Mouse (Mus musculus) brown adipose tissue, adult 24 weeks (tissue): ENCODE measurements around the gene Eml3. TPM values are rescaled to one million over a fixed set of nuclear protein-coding genes. Genes with fewer than 3 reads are reported as not detected.

Source experiments
- H3K27ac ChIP-seq: fragments of 200-500 bp; replicated peaks from 2 replicates; pipeline ENCODE4 v1.5.1; 2012; ENCODE audit warnings: low read depth, mild to moderate bottlenecking, low read length
- H3K4me1 ChIP-seq: fragments of 200-500 bp; 2 replicates; pipeline ENCODE4 v1.6.1; 2012; ENCODE audit warnings: low read length, mixed read lengths; ENCODE audit not compliant: control insufficient read depth, insufficient read depth, insufficient read length
- H3K4me3 ChIP-seq: fragments of 200-500 bp; 2 replicates; pipeline ENCODE4 v1.5.1; 2012; ENCODE audit warnings: low read depth, mild to moderate bottlenecking, low read length, moderate library complexity; ENCODE audit not compliant: insufficient read depth
- polyA plus RNA-seq: library from polyadenylated mRNA; stranded (reverse); fragments of >200 nt; gene quantifications from 2 replicates; pipeline ENCODE4 v1.2.4, GENCODE M21; 2012; ENCODE audit not compliant: missing spikeins, insufficient read depth, insufficient read length

Gene Eml3
- polyA plus RNA-seq, 1 experiment, result 11.6 TPM

DNA sequence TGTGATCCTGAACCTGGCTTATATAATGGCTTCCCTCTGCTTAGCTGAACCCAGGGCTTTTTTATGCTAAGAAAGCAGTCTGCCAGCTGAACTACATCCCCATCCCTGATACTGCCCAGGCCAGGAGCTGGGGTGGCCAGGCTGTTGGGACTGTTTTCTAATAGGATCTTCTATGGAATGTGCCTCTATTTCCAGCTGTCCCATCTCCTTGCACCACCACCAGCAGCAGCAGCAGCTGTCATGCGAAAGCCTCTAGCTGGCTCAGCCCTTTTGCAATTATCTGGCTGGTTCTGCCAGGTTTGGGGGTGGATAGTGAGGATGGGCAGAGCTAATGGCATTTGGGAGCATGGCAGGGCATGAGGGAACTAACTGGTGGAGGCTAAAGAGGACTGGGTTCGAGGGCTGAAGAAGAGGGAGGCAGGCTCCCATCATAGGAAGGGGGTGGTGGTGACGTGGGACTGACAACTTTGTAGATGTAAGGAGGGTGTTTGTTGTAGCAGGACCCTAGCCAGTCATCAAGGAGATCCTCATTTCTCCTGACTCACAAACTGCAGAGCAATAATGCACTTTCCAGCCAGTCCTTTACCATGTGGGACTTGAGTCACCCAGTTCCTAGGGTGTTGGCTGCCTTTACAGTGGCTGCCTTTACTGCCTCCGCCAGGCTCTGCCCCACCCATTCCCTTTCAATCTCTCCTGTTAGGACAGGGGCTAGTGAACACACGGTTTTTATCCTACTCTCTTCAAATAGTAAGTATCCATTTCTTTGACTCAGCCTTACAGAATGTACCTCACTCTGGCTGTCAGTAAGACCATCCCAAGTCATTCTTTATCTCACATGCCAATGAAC lies 53.2 kb downstream of the Eml3 start:
- peaks cover 16% of the 10 kb centered on the region for H3K4me1 ChIP-seq
- H3K27ac ChIP-seq, result peak overlapping the region; percentile 48
- no peak overlapping the region for H3K4me3 ChIP-seq

DNA sequence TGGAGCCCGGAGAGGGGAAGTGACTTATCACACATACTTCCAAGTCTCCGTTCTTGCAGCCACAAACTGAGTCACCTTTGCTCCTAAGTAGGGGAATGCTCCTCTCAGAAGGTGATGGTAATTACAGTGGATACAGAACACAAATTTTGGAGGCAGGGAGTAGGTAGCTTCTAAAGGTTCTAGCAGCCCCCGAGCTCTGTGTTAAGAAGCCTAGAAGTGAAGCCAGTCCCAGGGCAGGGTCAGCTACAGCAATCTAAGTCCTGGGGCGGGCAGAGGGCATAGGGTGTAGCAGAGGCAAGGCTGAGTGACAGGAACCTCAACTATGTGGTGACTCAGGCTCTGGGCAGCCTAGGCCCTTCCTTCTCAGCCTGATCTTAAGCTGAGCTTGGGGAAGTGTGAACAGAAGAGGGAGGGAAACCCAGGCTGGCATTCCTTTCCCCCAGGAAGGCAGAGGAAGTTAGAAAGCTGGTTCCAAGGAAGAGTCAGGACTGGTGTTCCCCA lies 53.8 kb downstream of the Eml3 start:
- Histone ChIP-seq H3K4me1 (peaks cover 19% of the 10 kb centered on the region), H3K4me3 (no peak overlapping the region), H3K27ac (peak overlapping the region; percentile 48)

DNA sequence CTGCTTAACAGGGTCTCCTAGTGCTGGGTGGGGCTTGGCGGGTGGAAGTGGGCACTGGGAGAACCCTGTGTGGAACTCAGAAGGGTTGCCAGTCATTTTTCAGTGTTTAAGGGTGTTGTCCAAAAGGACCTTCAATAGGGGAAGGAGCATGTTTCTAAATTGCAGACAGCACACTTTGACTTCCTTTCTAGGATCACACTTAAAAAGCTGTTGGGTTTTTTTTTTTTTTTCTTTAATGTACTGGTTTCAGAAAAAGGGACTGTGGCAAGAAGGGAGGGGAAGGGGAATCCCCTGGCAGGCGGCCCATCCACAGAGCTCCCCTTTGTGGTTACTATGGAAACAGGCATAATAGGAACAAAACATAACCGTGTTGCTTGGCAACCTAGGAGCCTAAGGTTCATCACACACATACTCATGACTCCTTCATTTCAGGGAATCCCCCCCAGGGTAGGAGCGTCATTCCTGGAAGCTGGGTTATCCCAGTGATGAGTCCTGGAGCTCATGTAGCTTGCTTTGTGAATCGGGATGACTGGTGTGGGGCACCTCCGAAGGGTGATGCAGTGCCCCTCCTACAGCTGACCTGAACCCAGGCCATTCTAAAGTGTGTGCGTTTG lies 55.0 kb downstream of the Eml3 start:
- H3K4me3 ChIP-seq, result no peak overlapping the region
- peak overlapping the region; percentile 66 for H3K27ac ChIP-seq
- peaks cover 23% of the 10 kb centered on the region for H3K4me1 ChIP-seq

DNA sequence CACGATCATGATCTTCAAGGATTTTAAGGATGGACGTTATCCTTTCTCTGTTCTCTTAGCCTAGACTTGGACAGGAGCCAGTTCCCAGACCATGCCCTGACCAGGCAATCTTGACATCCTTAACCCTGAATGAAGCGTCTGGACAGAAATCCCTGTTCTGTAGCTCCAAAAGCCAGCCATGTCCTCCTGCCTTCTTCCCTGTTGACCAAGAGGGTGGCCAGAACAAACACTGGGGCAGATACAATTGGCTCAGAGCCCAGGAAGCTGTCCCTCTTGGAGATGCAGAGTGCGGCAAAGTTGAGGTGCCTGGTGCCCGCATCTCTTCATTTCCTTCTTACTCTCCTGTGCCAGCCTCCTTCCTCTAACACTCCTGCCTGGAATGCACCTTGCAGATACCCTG lies 56.5 kb downstream of the Eml3 start:
- H3K4me1 ChIP-seq, result peaks cover 23% of the 10 kb centered on the region
- no peak overlapping the region for H3K27ac ChIP-seq
- H3K4me3 ChIP-seq, result no peak overlapping the region

DNA sequence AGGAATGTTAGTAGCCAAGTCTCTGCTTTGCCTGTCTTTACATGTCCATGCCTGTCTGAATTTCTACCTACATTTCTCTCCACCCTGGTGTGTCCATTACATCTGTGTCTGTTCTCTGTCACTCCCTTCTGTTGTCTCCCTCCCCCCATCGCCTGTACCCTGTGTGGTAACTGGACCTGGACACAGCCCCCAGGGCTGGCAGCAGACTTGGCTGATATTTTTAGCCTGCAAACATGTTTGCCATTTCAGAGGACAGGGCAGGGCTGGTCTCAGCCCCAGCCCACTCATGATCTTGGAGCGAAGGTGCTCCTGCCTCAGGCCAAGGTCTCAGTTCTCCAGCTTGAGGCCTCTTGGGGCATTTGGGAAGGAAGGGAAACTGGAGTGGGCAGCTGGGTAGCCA lies 58.5 kb downstream of the Eml3 start:
- H3K4me3 ChIP-seq, result peak overlapping the region; percentile 92; the same call in 1 of the 2 replicates
- H3K27ac ChIP-seq, result no peak overlapping the region
- H3K4me1 ChIP-seq, result peaks cover 17% of the 10 kb centered on the region

DNA sequence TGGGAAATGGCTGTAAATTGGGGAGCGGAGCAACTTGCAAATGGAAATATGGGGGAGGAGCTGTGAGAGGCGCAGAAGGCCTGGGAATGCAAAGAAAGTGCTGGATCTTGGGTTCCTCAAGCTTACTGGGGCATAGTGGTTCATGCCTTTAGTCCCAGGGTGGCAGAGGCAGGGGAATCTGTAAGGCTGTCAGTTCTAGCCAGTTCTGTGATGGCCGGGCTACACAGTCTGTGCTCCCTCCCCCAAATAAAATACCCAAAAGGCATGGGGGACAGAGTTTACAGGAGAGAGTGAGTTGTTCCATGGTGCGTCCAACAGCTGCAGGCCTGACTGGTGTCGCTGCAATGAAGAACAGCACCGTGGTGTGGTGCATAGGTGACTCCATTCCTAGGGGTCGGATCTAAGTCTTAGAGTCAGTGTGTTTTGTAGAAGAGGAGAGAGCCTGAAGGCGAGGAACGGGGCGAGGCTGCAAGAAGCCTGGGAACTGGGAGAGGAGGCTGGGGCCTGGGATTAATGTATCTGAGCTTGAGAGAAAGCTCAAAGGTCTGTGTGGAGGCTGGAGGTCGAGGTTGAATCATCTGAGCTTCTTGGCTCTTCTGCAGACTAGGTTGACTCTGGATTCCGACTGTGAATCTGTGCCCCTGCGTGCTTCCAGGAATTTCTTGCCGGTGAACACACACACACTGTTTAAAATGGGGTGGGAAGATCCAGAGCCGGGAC lies 59.2 kb downstream of the Eml3 start:
- H3K27ac ChIP-seq, result peak overlapping the region; percentile 63
- H3K4me3 ChIP-seq, result peak overlapping the region; percentile 92
- H3K4me1 ChIP-seq, result peaks cover 17% of the 10 kb centered on the region

DNA sequence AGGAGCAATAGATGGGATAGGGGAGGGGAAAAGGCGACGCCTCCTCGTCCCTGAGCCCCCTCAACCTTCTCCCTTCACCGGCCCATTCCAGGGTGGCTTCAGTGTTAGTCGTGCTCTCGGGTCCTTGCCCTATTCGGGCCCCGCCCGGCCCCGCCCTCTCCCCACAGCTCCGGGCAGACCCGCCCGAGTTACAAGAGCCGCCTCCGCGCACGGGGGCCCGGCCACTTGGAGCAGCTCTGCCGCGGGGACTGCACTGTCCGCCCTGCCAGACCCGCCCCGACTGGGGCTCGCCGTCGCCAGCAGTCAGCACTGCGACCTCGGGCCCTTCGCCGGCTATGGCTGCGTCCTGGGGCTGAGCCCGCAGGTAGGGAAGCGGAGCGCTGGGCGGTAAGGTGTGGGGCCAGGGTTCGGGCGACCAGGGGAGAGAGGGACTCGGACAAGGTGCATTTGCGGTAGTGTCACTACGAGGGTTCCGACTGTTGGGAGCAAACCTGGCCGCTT lies 59.8 kb downstream of the Eml3 start, which contains the start of gene Ahnak:
Ahnak (plus strand) TSS at position 219 of the 501 bp plus-strand sequence.
- H3K27ac ChIP-seq, result peak within 1 kb of the TSS; percentile 95
- peaks cover 17% of the 10 kb centered on the region for H3K4me1 ChIP-seq
- H3K4me3 ChIP-seq, result peak within 1 kb of the TSS; percentile 92

DNA sequence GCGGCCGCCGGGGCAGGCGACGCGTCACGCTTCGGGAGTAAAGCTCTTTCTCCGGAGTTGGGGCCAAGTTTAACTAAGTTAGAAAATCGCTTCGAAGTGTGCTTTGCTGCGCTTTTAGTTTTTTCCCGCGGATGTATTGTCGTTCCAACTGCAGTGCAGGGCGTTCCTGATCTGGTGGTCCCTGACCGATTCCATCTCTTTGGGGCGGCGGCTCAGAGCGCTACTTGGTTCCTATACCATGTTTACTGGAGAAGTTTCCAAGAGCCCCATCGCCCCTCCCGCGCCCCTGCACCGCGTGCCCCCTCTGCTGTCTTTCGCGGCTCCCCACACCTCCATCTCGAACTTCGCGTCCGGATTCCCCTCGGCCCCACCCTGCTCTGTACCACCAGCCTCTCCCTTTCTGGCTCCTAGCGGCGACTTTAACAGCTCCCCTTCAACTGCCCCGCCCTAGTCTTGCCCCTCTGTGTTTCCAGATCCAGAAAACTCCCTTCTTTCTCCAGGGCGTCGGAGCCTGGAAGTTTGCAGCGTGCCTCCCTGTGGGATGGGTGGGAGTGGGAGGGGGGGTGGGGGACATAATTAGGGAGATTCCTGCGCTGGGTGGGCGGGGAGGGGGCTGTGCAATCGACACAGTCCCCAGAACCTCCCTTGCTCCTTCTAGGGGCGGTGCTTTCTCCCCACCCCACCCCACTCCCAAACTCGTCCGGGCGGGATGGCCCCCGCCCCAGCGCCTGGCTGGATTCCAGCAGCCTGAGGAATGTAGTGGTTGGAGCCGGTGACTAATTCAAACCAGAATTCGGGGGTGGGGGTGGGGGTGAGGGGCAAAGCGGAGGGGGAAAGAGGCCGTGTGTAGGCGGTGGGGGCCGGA lies 60.4 kb downstream of the Eml3 start:
- Histone ChIP-seq H3K4me3 (peak overlapping the region; percentile 92), H3K27ac (peak overlapping the region; percentile 95), H3K4me1 (peaks cover 10% of the 10 kb centered on the region)

DNA sequence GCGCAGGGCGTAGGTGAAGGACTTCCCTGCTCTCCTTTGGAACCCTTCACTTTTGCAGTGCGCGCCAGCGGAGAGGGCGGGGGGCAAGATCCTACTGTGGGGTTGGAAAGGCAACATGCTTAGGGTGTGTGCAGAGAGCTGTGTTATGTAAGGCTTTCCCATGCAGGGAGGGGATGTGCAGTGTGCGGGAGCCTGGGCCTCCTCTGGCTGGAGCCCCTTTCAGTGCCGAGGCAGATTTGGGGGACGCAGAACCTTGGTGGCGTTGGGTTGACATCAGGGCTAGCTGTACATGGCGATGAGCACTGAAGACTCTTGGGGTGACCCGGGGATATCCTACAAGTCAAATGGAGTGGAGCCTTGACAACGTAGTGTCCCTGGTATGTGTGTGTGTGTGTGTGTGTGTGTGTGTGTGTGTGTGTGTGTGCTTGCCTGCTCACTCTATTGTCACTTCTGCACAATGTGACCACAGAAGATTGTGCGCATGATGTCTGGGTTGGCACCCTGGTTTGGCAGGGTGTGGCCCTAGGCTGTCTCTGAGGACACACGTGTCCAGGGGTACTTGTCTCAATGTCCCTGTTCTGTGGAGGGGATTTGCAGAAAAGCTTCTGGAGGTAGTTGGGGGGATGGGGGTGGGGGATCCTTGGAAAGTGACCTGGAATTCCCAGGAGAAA lies 61.2 kb downstream of the Eml3 start:
- H3K4me1 ChIP-seq, result peaks cover 18% of the 10 kb centered on the region
- H3K4me3 ChIP-seq, result peak overlapping the region; percentile 91
- H3K27ac ChIP-seq, result peak overlapping the region; percentile 93

Other genes with a start within 250 kb of the Eml3 start
- gene Slc3a2, start 206.2 kb upstream of the Eml3 start, polyA plus RNA-seq, result 32.8 and 41.0 TPM in 2 replicates
- 28.2 and 31.8 TPM in 2 replicates for gene Wdr74, start 193.7 kb upstream of the Eml3 start, polyA plus RNA-seq
- not detected in 2 replicates for gene 1700092M07Rik, start 188.8 kb upstream of the Eml3 start, polyA plus RNA-seq
- gene Stx5a, start 188.1 kb upstream of the Eml3 start, polyA plus RNA-seq, result 30.7 and 43.6 TPM in 2 replicates
- 51.6 and 58.1 TPM in 2 replicates for gene Nxf1, start 172.5 kb upstream of the Eml3 start, polyA plus RNA-seq
- gene Tmem223, start 158.6 kb upstream of the Eml3 start, polyA plus RNA-seq, result 140 and 154 TPM in 2 replicates
- 34.0 and 34.8 TPM in 2 replicates for gene Tmem179b, start 155.1 kb upstream of the Eml3 start, polyA plus RNA-seq
- gene Taf6l, start 143.1 kb upstream of the Eml3 start, polyA plus RNA-seq, result 4.2 and 8.6 TPM in 2 replicates
- gene Polr2g, start 131.0 kb upstream of the Eml3 start, polyA plus RNA-seq, result 68.9 and 71.7 TPM in 2 replicates
- gene Zbtb3, start 127.0 kb upstream of the Eml3 start, polyA plus RNA-seq, result 1.2 and 2.8 TPM in 2 replicates
- 27.1 and 28.9 TPM in 2 replicates for gene Ttc9c, start 110.2 kb upstream of the Eml3 start, polyA plus RNA-seq
- gene Hnrnpul2, start 109.5 kb upstream of the Eml3 start, polyA plus RNA-seq, result 31.0 and 31.1 TPM in 2 replicates
- 17.2 and 39.8 TPM in 2 replicates for gene AC129217.1, start 99.8 kb upstream of the Eml3 start, polyA plus RNA-seq
- 212 and 233 TPM in 2 replicates for gene Bscl2, start 92.1 kb upstream of the Eml3 start, polyA plus RNA-seq
- not detected in 2 replicates for gene Gng3, start 90.4 kb upstream of the Eml3 start, polyA plus RNA-seq
- 3.3 and 10.5 TPM in 2 replicates for gene Lrrn4cl, start 78.8 kb upstream of the Eml3 start, polyA plus RNA-seq
- 188 and 228 TPM in 2 replicates for gene Ubxn1, start 58.1 kb upstream of the Eml3 start, polyA plus RNA-seq
- 88.3 and 93.3 TPM in 2 replicates for gene Uqcc3, start 48.6 kb upstream of the Eml3 start, polyA plus RNA-seq
- gene Lbhd1, start 45.8 kb upstream of the Eml3 start, polyA plus RNA-seq, result 11.9 and 20.2 TPM in 2 replicates
- gene Gm49403, start 45.6 kb upstream of the Eml3 start, polyA plus RNA-seq, result not detected in 2 replicates
- gene 1810009A15Rik, start 40.7 kb upstream of the Eml3 start, polyA plus RNA-seq, result 36.6 and 59.8 TPM in 2 replicates
- gene Gm49416, start 40.6 kb upstream of the Eml3 start, polyA plus RNA-seq, result 6.2 TPM in 1 of 2 replicates, not detected in the other
- gene Ints5, start 36.5 kb upstream of the Eml3 start, polyA plus RNA-seq, result 4.8 and 5.9 TPM in 2 replicates
- gene Ganab, start 31.5 kb upstream of the Eml3 start, polyA plus RNA-seq, result 49.7 and 56.8 TPM in 2 replicates
- 30.2 and 30.8 TPM in 2 replicates for gene B3gat3, start 9.2 kb upstream of the Eml3 start, polyA plus RNA-seq
- 4.5 and 11.4 TPM in 2 replicates for gene Rom1, start 196 bp upstream of the Eml3 start, polyA plus RNA-seq
- 28.2 and 30.6 TPM in 2 replicates for gene Mta2, start 12.3 kb downstream of the Eml3 start, polyA plus RNA-seq
- 6.9 and 7.5 TPM in 2 replicates for gene Tut1, start 24.3 kb downstream of the Eml3 start, polyA plus RNA-seq
- gene Eef1g, start 37.5 kb downstream of the Eml3 start, polyA plus RNA-seq, result 134 and 135 TPM in 2 replicates
- gene Ahnak, start 59.7 kb downstream of the Eml3 start, polyA plus RNA-seq, result 133 and 177 TPM in 2 replicates
- not detected in 2 replicates for gene Scgb1a1, start 158.4 kb downstream of the Eml3 start, polyA plus RNA-seq
- 9.2 and 10.1 TPM in 2 replicates for gene Asrgl1, start 206.1 kb downstream of the Eml3 start, polyA plus RNA-seq